ENCODE assay signal across 11 mouse cellular contexts in the genomic region with DNA sequence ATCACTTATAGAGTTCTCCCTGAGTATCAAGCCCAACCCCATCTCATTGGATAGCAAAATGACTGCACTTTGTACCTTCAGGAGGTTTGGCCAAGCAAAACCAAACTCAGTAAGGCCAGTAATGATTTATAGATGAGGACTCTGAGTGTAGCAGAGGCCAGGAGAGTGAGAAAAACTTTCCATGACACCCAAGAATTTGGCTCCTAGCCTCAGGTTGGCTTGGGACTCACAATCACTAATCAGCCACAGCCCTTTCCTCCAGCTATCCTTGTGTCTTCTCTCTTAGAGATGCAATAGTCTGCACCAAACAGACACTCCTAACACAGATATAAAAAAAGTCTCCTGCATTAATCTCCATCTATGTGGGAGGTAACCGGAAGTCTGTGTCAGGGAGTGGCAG. TPM values are rescaled to one million over a fixed set of nuclear protein-coding genes. Genes with fewer than 3 reads are reported as not detected.
DNase-seq lines count a peak whose midpoint lies in the region; ATAC-seq and TF ChIP-seq lines count a peak whose summit lies in the region.
"Had no signal": no experiment of that assay in that cellular context is flagged by ENCODE, and none has a peak within 500 bp of the region (broad histone marks: within the 10 kb centered on the region; RNA-seq: fewer than 3 reads in every experiment).

No protein-coding gene starts in this region.

- H3K4me2 ChIP-seq in kidney, embryonic 14.5 days (replicated peaks; ENCODE audit: low read depth, low read length), result no peak overlapping the region
- H3K4me2 ChIP-seq in kidney, postnatal 0 days (ENCODE audit: low read length), result no peak overlapping the region
- no peak overlapping the region for H3K4me2 ChIP-seq in forebrain, embryonic 11.5 days (ENCODE audit: low read depth, low read length, severe bottlenecking)
- H3K4me2 ChIP-seq: liver, embryonic 12.5 days had no signal

- no peak for TF ChIP-seq CTCF in Patski (IDR thresholded peaks at IDR 0.05)
- TF ChIP-seq CTCF in kidney, postnatal 0 days (IDR thresholded peaks at IDR 0.05; ENCODE audit: low read depth), result no peak

- in situ Hi-C loops in Patski (cut with MboI; ENCODE audit: low pct_unique_long_range_greater_than_20kb), result no loop called here

- ATAC-seq in kidney, embryonic 14.5 days (ENCODE audit: low FRiP score, low TSS enrichment), result no peak
- ATAC-seq in Patski, result peak; percentile 27
- no peak for ATAC-seq in kidney, postnatal 0 days (replicated peaks; ENCODE audit: low FRiP score, low read depth)
- ATAC-seq in forebrain, embryonic 11.5 days (replicated peaks; ENCODE audit: low FRiP score), result no peak
- no peak for ATAC-seq in megakaryocyte progenitor cell, adult 5-6 weeks (replicated peaks; ENCODE audit: poor library complexity)
- ATAC-seq: liver, embryonic 12.5 days had no signal

- DNase-seq in kidney, adult 11 months, result peak; percentile 56
- DNase-seq in Patski (ENCODE audit: low read depth, low spot score), result no peak
- peak; percentile 36 to 70 for DNase-seq in heart, adult 9 months (ENCODE audit: low spot score in 2 of 2)
- DNase-seq in kidney, postnatal 0 days (ENCODE audit: low spot score), result peak; percentile 61
- DNase-seq in forebrain, embryonic 11.5 days (ENCODE audit: low spot score), result no peak
- no peak for DNase-seq in thymus, postnatal 0 days (ENCODE audit: low spot score)
- DNase-seq: cerebellum, postnatal 25 days had no signal

- 34% methylated on average over 1 of the region's 1 CpGs for WGBS in kidney, embryonic 14.5 days
- WGBS in kidney, postnatal 0 days, result 18% methylated on average over 1 of the region's 1 CpGs
- 96% methylated on average over 1 of the region's 1 CpGs for WGBS in forebrain, embryonic 11.5 days

- H3K9me3 ChIP-seq in kidney, embryonic 14.5 days (ENCODE audit: control insufficient read depth, low read length), result no peaks in the 10 kb centered on the region
- no peaks in the 10 kb centered on the region for H3K9me3 ChIP-seq in kidney, postnatal 0 days (replicated peaks; ENCODE audit: low read length)
- no peaks in the 10 kb centered on the region for H3K9me3 ChIP-seq in forebrain, embryonic 11.5 days (ENCODE audit: control insufficient read depth, low read length)
- H3K9me3 ChIP-seq: liver, embryonic 12.5 days had no signal

- no peaks in the 10 kb centered on the region for H3K36me3 ChIP-seq in kidney, embryonic 14.5 days (ENCODE audit: control insufficient read depth, insufficient read depth, low read length)
- no peaks in the 10 kb centered on the region for H3K36me3 ChIP-seq in kidney, postnatal 0 days (ENCODE audit: insufficient read depth, low read length)
- no peaks in the 10 kb centered on the region for H3K36me3 ChIP-seq in forebrain, embryonic 11.5 days (ENCODE audit: control insufficient read depth, insufficient read depth, low read length)
- H3K36me3 ChIP-seq: liver, embryonic 12.5 days had no signal

- peaks cover 14% of the 10 kb centered on the region for H3K4me1 ChIP-seq in kidney, embryonic 14.5 days (ENCODE audit: control insufficient read depth, insufficient read depth, low read length)
- peaks cover 7% of the 10 kb centered on the region for H3K4me1 ChIP-seq in kidney, postnatal 0 days (replicated peaks; ENCODE audit: insufficient read depth, low read length)
- H3K4me1 ChIP-seq in forebrain, embryonic 11.5 days (replicated peaks; ENCODE audit: control insufficient read depth, insufficient read depth, low read length), result 0 out of 2 replicates have a peak, but pooled peaks cover 1% of the 10 kb centered on the region

- no peak overlapping the region for H3K4me3 ChIP-seq in kidney, embryonic 14.5 days (ENCODE audit: low read length)
- H3K4me3 ChIP-seq in kidney, postnatal 0 days (replicated peaks; ENCODE audit: low read depth, low read length), result no peak overlapping the region
- no peak overlapping the region for H3K4me3 ChIP-seq in forebrain, embryonic 11.5 days (ENCODE audit: low read depth, low read length)
- H3K4me3 ChIP-seq: erythroblast, embryonic 14.5 days; liver, embryonic 12.5 days had no signal

- CTCF ChIA-PET in Patski (lab: Charles Lee), result no interaction called here

- POLR2A ChIA-PET in Patski (lab: Charles Lee), result no interaction called here

- no peak overlapping the region; the same call in 1 of the 2 replicates for H3K27ac ChIP-seq in kidney, embryonic 14.5 days (ENCODE audit: low read depth, low read length)
- no peak overlapping the region for H3K27ac ChIP-seq in kidney, postnatal 0 days
- no peak overlapping the region for H3K27ac ChIP-seq in forebrain, embryonic 11.5 days (ENCODE audit: low read depth, low read length)
- H3K27ac ChIP-seq: liver, embryonic 12.5 days had no signal

- H3K27me3 ChIP-seq in kidney, embryonic 14.5 days (ENCODE audit: control insufficient read depth, insufficient read depth, low read length), result no peaks in the 10 kb centered on the region
- H3K27me3 ChIP-seq in Patski, result no peaks in the 10 kb centered on the region
- no peaks in the 10 kb centered on the region for H3K27me3 ChIP-seq in kidney, postnatal 0 days (ENCODE audit: insufficient read depth, low read length)
- H3K27me3 ChIP-seq in forebrain, embryonic 11.5 days (ENCODE audit: control insufficient read depth, insufficient read depth, low read length), result no peaks in the 10 kb centered on the region
- H3K27me3 ChIP-seq: liver, embryonic 12.5 days had no signal

- H3K9ac ChIP-seq in kidney, embryonic 14.5 days (ENCODE audit: low read depth, low read length), result no peak overlapping the region
- H3K9ac ChIP-seq in kidney, postnatal 0 days (ENCODE audit: low read depth, low read length), result no peak overlapping the region
- H3K9ac ChIP-seq in forebrain, embryonic 11.5 days (ENCODE audit: low read length), result no peak overlapping the region
- H3K9ac ChIP-seq: liver, embryonic 12.5 days had no signal

RNA-seq across cellular contexts. Expression of a gene that starts 31.1 kb away (rescaled TPM):
- 8.2 and 10.3 TPM in 2 replicates for polyA plus RNA-seq in kidney, embryonic 14.5 days (2014; fragmentation: Nextera tagmentation; extraction: Ambion mirVana)
- 2.7 TPM for polyA plus RNA-seq in Patski (2021)
- polyA plus RNA-seq in kidney, postnatal 0 days (2015; fragmentation: Nextera tagmentation; extraction: Ambion mirVana), result 2.6 and 4.2 TPM in 2 replicates
- polyA plus RNA-seq in forebrain, embryonic 11.5 days (2014; fragmentation: Nextera tagmentation; extraction: Ambion mirVana), result 16.0 and 16.3 TPM in 2 replicates
- not detected in 2 replicates for total RNA-seq in megakaryocyte progenitor cell, adult 5-6 weeks (2015)
- not detected in 2 replicates for total RNA-seq in megakaryocyte progenitor cell, adult 5-6 weeks (2017)
- polyA plus RNA-seq in thymus, postnatal 0 days (2015; fragmentation: Nextera tagmentation; extraction: Ambion mirVana), result 0.66 and 0.68 TPM in 2 replicates
- polyA plus RNA-seq: erythroblast, embryonic 14.5 days had no signal

Comparison
In these comparisons a context has a peak if more than half of its experiments do, and no peak if none do; other contexts are left out.
1. DNase-seq: peak in kidney, adult 11 months (single experiment), heart, adult 9 months (2 of 2) and kidney, postnatal 0 days (single experiment); none in Patski (single experiment), forebrain, embryonic 11.5 days (single experiment) and thymus, postnatal 0 days (single experiment).